Mouse (Mus musculus): ENCODE results near the gene Cd37. TPM values are rescaled to one million over a fixed set of nuclear protein-coding genes. Genes with fewer than 3 reads are reported as not detected.

Cd37 gene
- polyA plus RNA-seq, 1 experiment from 2014 or later, result 7.1 TPM

GRCm38 (mm10) chr7:45215673-45216441 is 23.1 kb downstream of the Cd37 start, which contains the start of gene Tead2:
Gene Tead2, plus strand, starts transcription at chr7:45215753.
- peak; percentile 44; the same call in 1 of the 2 replicates for ATAC-seq (ENCODE audit: insufficient read depth, low FRiP score, low read depth)
- Histone ChIP-seq H3K27ac (peak within 1 kb of the TSS; percentile 94), H3K27me3 (replicated peaks) (peaks cover 16% of the 10 kb centered on the region), H3K36me3 (peaks cover 23% of the 10 kb centered on the region), H3K4me3 (replicated peaks) (peak within 1 kb of the TSS; percentile 83), H3K9ac (peak within 1 kb of the TSS; percentile 82), H3K4me1 (peaks cover 21% of the 10 kb centered on the region), H3K9me3 (no peaks in the 10 kb centered on the region), H3K4me2 (peak within 1 kb of the TSS; percentile 60)
- WGBS, result under 1% methylated on average over 55 of the region's 55 CpGs

- H3K27me3 ChIP-seq (replicated peaks), result peaks cover 24% of the 10 kb centered on the region
- no peak overlapping the region for H3K9ac ChIP-seq
- peaks cover 21% of the 10 kb centered on the region for H3K4me1 ChIP-seq
- 71% methylated on average over 5 of the region's 5 CpGs for WGBS
- no peaks in the 10 kb centered on the region for H3K9me3 ChIP-seq
- H3K4me2 ChIP-seq, result no peak overlapping the region
- peaks cover 5% of the 10 kb centered on the region; the same call in 1 of the 2 replicates for H3K36me3 ChIP-seq
- ATAC-seq (ENCODE audit: insufficient read depth, low FRiP score, low read depth), result no peak
- H3K27ac ChIP-seq, result no peak overlapping the region; the same call in 1 of the 2 replicates
- no peak overlapping the region for H3K4me3 ChIP-seq (replicated peaks)
Measured at GRCm38 (mm10) chr7:45213708-45214107, 25.2 kb downstream of the Cd37 start.

DNA sequence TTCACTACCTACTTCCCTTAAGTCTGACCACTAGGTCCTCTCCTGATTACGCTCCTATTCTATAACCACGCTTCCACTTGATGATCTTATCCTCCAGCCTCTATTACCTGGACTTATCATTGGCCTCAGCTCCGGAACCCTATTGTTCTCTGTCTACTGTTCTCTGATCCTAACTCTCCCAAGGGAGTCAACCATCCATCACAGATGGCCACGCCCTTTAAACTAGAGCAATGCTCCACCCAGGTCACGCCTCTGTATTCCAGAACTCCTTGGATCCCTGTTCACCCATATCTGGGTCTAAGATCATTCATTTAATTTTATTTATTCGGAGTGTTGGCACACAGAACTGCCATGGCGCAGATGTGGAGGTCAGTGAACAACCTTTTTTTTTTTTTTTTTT is 26.6 kb downstream of the Cd37 start:
- H3K36me3 ChIP-seq, result no peaks in the 10 kb centered on the region
- no peaks in the 10 kb centered on the region for H3K9me3 ChIP-seq
- peak overlapping the region; percentile 6; the same call in 1 of the 2 replicates for H3K4me3 ChIP-seq (replicated peaks)
- no peak for ATAC-seq (ENCODE audit: insufficient read depth, low FRiP score, low read depth)
- peaks cover 14% of the 10 kb centered on the region for H3K4me1 ChIP-seq
- no peak overlapping the region for H3K9ac ChIP-seq
- 70% methylated on average over 7 of the region's 7 CpGs for WGBS
- peaks cover 24% of the 10 kb centered on the region for H3K27me3 ChIP-seq (replicated peaks)
- H3K27ac ChIP-seq, result no peak overlapping the region
- peak overlapping the region; percentile 51 for H3K4me2 ChIP-seq

DNA sequence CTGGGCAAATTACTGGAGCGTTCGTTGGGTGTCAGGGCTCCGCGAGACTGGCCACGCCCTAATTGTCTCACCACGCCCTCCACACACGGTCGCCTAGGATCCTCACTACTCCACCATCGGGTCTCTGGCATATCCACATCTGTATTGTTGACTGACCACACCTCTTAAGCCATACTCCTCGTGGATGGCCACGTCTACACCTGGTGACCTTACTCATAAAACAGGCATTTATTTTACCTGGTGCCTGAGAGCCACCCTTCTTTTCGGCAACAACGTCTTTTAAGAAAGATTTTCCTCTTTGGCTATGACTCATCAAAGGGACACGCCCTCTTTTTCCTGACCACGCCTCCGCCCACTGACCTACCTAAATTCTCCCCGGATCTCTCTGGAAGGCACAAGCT is 27.1 kb downstream of the Cd37 start, which contains the start of gene Dkkl1:
TSS of gene Dkkl1 (minus strand) at position 297 of the 401 bp plus-strand sequence.
- Histone ChIP-seq H3K27ac (no peak within 1 kb of the TSS), H3K9ac (no peak within 1 kb of the TSS), H3K4me1 (peaks cover 9% of the 10 kb centered on the region), H3K4me2 (peak within 1 kb of the TSS; percentile 51), H3K4me3 (replicated peaks) (peak within 1 kb of the TSS; percentile 6; the same call in 1 of the 2 replicates), H3K9me3 (no peaks in the 10 kb centered on the region), H3K36me3 (no peaks in the 10 kb centered on the region), H3K27me3 (replicated peaks) (peaks cover 24% of the 10 kb centered on the region)
- 4% methylated on average over 17 of the region's 17 CpGs for WGBS
- ATAC-seq (ENCODE audit: insufficient read depth, low FRiP score, low read depth), result no peak

DNA sequence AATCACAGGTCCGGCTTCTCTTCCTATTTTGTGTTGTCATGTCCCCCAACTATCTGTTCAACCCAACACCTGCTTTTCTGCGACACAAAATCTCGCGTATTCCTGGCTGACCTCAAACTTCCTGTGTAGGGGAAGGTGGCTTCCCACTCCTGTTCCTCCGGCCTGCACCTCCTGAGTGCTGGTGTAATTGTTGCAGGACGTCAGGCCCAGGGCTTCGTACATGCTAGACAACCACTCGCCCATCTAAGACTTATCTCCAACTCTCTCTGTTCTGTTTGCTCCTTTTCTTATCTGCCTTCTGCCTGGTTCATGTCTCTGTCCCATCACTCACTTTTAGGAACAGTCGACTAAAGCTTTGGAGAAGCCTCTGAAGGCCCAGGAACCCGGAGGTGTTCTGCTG is 27.8 kb downstream of the Cd37 start:
- Histone ChIP-seq H3K27ac (no peak overlapping the region), H3K4me3 (replicated peaks) (no peak overlapping the region), H3K4me2 (peak overlapping the region; percentile 51; the same call in 1 of the 2 replicates), H3K27me3 (replicated peaks) (peaks cover 24% of the 10 kb centered on the region), H3K9ac (no peak overlapping the region), H3K4me1 (peaks cover 8% of the 10 kb centered on the region), H3K36me3 (no peaks in the 10 kb centered on the region), H3K9me3 (no peaks in the 10 kb centered on the region)
- ATAC-seq (ENCODE audit: insufficient read depth, low FRiP score, low read depth), result no peak
- WGBS, result 50% methylated on average over 10 of the region's 10 CpGs

GRCm38 (mm10) chr7:45208260-45208659 is 30.7 kb downstream of the Cd37 start:
- no peak overlapping the region for H3K4me2 ChIP-seq
- peaks cover 8% of the 10 kb centered on the region for H3K4me1 ChIP-seq
- H3K9ac ChIP-seq, result no peak overlapping the region
- no peak overlapping the region for H3K4me3 ChIP-seq (replicated peaks)
- no peak overlapping the region for H3K27ac ChIP-seq
- no peak for ATAC-seq (ENCODE audit: insufficient read depth, low FRiP score, low read depth)
- H3K9me3 ChIP-seq, result no peaks in the 10 kb centered on the region
- H3K27me3 ChIP-seq (replicated peaks), result peaks cover 24% of the 10 kb centered on the region
- WGBS, result 74% methylated on average over 6 of the region's 6 CpGs
- no peaks in the 10 kb centered on the region for H3K36me3 ChIP-seq

GRCm38 (mm10) chr7:45204380-45205143 is 34.4 kb downstream of the Cd37 start, which contains the start of gene Ccdc155:
Gene Ccdc155, minus strand, starts transcription at chr7:45204892.
- Histone ChIP-seq H3K4me1 (no peaks in the 10 kb centered on the region; the same call in 1 of the 2 replicates), H3K27me3 (replicated peaks) (no peaks in the 10 kb centered on the region), H3K9me3 (no peaks in the 10 kb centered on the region), H3K27ac (no peak within 1 kb of the TSS; the same call in 1 of the 2 replicates), H3K4me2 (peak within 1 kb of the TSS; percentile 63), H3K4me3 (replicated peaks) (peak within 1 kb of the TSS; percentile 48), H3K36me3 (no peaks in the 10 kb centered on the region), H3K9ac (no peak within 1 kb of the TSS)
- peak; percentile 88 for ATAC-seq (ENCODE audit: insufficient read depth, low FRiP score, low read depth)
- 8% methylated on average over 43 of the region's 44 CpGs for WGBS

DNA sequence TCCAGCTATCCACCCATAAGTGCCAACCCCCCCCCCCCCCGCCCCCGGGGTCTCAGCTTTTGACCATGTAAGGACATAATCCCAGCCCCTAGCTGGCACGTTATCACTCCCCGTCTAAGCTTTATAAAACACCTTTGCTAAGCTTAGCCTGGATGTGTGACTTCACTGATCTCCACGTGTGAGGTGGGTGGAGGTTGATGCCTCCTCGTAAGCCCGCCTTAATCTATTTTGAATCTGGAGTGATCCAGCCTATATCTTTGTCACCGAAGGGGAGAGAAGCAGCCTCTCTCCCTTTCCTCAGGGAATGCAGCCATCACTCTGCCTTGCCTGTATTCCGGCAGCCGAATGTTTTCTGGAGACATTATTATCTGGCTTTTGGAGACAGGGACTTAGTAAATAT is 36.3 kb downstream of the Cd37 start:
- no peak for ATAC-seq (ENCODE audit: insufficient read depth, low FRiP score, low read depth)
- Histone ChIP-seq H3K27ac (peak overlapping the region; percentile 33), H3K27me3 (replicated peaks) (no peaks in the 10 kb centered on the region), H3K4me3 (replicated peaks) (no peak overlapping the region), H3K36me3 (no peaks in the 10 kb centered on the region), H3K9ac (no peak overlapping the region), H3K9me3 (no peaks in the 10 kb centered on the region), H3K4me1 (no peaks in the 10 kb centered on the region; the same call in 1 of the 2 replicates), H3K4me2 (no peak overlapping the region)
- WGBS, result 39% methylated on average over 10 of the region's 10 CpGs

GRCm38 (mm10) chr7:45198961-45199360 is 40.0 kb downstream of the Cd37 start:
- Histone ChIP-seq H3K27ac (no peak overlapping the region), H3K36me3 (no peaks in the 10 kb centered on the region), H3K27me3 (replicated peaks) (no peaks in the 10 kb centered on the region), H3K4me1 (no peaks in the 10 kb centered on the region), H3K4me2 (no peak overlapping the region), H3K4me3 (replicated peaks) (no peak overlapping the region), H3K9me3 (no peaks in the 10 kb centered on the region), H3K9ac (no peak overlapping the region)
- no peak for ATAC-seq (ENCODE audit: insufficient read depth, low FRiP score, low read depth)
- WGBS, result 75% methylated on average over 11 of the region's 11 CpGs

DNA sequence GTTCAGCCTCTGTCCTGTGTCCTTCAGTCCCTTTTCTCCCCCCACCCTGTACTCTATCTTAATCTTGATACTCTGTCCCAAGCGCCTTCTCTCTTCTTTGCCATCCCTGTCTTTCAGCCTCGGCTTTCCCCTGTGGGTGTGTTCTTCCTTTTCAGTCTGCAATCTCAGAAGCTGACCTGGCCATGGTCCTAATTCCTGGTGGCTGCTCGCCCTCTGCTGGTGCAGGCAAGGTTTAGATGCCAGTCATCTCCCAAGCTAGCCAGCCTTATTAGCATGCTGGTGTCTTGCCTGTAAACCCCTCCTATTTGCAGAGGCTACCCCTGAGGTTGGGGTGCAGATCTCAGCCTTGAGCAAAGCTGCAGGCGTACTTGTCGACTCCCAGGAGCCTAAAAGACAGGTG is 40.5 kb downstream of the Cd37 start:
- Histone ChIP-seq H3K27ac (no peak overlapping the region), H3K9me3 (no peaks in the 10 kb centered on the region), H3K9ac (no peak overlapping the region), H3K4me2 (no peak overlapping the region), H3K27me3 (replicated peaks) (no peaks in the 10 kb centered on the region), H3K4me3 (replicated peaks) (no peak overlapping the region), H3K36me3 (no peaks in the 10 kb centered on the region), H3K4me1 (no peaks in the 10 kb centered on the region)
- 16% methylated on average over 5 of the region's 5 CpGs for WGBS
- no peak for ATAC-seq (ENCODE audit: insufficient read depth, low FRiP score, low read depth)

DNA sequence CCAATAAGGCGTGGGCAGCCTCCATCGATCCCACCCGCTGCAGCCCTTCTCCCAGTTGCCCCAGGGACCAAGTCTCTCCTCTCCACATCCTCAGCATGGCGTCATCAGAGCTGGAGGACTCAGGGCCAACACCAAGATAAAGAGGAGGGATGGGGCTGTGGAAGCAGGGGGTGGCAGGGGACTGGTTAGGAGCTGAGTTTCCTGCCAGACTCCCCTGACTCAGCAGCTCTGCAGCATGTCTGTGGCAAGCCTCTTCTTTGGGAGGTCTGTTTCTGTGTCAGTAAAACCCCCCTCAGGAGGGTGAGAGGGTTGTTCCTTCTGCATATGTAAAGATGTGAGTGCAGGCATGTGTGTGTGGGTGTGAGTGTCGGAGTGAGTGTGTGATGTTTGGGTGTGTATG is 41.9 kb downstream of the Cd37 start:
- Histone ChIP-seq H3K4me1 (0 out of 2 replicates have a peak, but pooled peaks cover 2% of the 10 kb centered on the region), H3K4me3 (replicated peaks) (no peak overlapping the region), H3K4me2 (no peak overlapping the region), H3K9me3 (no peaks in the 10 kb centered on the region), H3K9ac (no peak overlapping the region), H3K27me3 (replicated peaks) (0 out of 2 replicates have a peak, but pooled peaks cover 4% of the 10 kb centered on the region), H3K27ac (no peak overlapping the region), H3K36me3 (no peaks in the 10 kb centered on the region)
- no peak for ATAC-seq (ENCODE audit: insufficient read depth, low FRiP score, low read depth)
- 75% methylated on average over 5 of the region's 5 CpGs for WGBS

GRCm38 (mm10) chr7:45196176-45196535 is 42.8 kb downstream of the Cd37 start:
- Histone ChIP-seq H3K4me3 (replicated peaks) (no peak overlapping the region), H3K36me3 (no peaks in the 10 kb centered on the region), H3K9me3 (no peaks in the 10 kb centered on the region), H3K4me1 (0 out of 2 replicates have a peak, but pooled peaks cover 7% of the 10 kb centered on the region), H3K9ac (no peak overlapping the region), H3K4me2 (no peak overlapping the region), H3K27me3 (replicated peaks) (0 out of 2 replicates have a peak, but pooled peaks cover 4% of the 10 kb centered on the region), H3K27ac (no peak overlapping the region)
- ATAC-seq (ENCODE audit: insufficient read depth, low FRiP score, low read depth), result no peak
- WGBS, result 87% methylated on average over 4 of the region's 4 CpGs

Measured in stomach, embryonic 15.5 days (tissue).